Mouse (Mus musculus): ENCODE data around the gene Dcpp1.
"Not testable (repeated sequence)": the region's sequence is repeated elsewhere in the genome, so short reads cannot be mapped to it uniquely, and the experiment has no call there.

The Dcpp1 gene

GRCm38 (mm10) chr17:23880576-23880975 lies at the start of gene Dcpp1, which contains the start of gene Dcpp2:
TSS of gene Dcpp1 (plus strand) at chr17:23880876.
TSS of gene Dcpp2 (plus strand) at chr17:23880880.
- DNase-seq (ENCODE audit: low spot score): not testable (repeated sequence)

- no peak for DNase-seq (ENCODE audit: low spot score)
Measured at GRCm38 (mm10) chr17:23831201-23831600, 49.5 kb upstream of the Dcpp1 start.

GRCm38 (mm10) chr17:23836006-23836575 lies 44.6 kb upstream of the Dcpp1 start, which contains the start of gene Prss33:
TSS of gene Prss33 (minus strand) at chr17:23836056.
- DNase-seq (ENCODE audit: low spot score): no peak

- DNase-seq (ENCODE audit: low spot score): no peak
Measured at GRCm38 (mm10) chr17:23841145-23841544, 39.5 kb upstream of the Dcpp1 start.

- DNase-seq (ENCODE audit: low spot score): no peak
Measured at GRCm38 (mm10) chr17:23843141-23843811, 37.4 kb upstream of the Dcpp1 start.

- no peak for DNase-seq (ENCODE audit: low spot score)
Measured at GRCm38 (mm10) chr17:23843812-23844273, 36.8 kb upstream of the Dcpp1 start, which contains the start of the genes Prss32 and Prss41. TSS of gene Prss32 (plus strand) at chr17:23843855. TSS of gene Prss41 (minus strand) at chr17:23844172.

GRCm38 (mm10) chr17:23850028-23850427 lies 30.6 kb upstream of the Dcpp1 start:
- DNase-seq (ENCODE audit: low spot score): no peak

GRCm38 (mm10) chr17:23850853-23851749 lies 29.6 kb upstream of the Dcpp1 start:
- DNase-seq (ENCODE audit: low spot score): no peak

- no peak for DNase-seq (ENCODE audit: low spot score)
Measured at GRCm38 (mm10) chr17:23853292-23853691, 27.4 kb upstream of the Dcpp1 start.

GRCm38 (mm10) chr17:23854229-23854765 lies 26.4 kb upstream of the Dcpp1 start:
- DNase-seq (ENCODE audit: low spot score): no peak

- DNase-seq (ENCODE audit: low spot score): no peak
Measured at GRCm38 (mm10) chr17:23857193-23857592, 23.5 kb upstream of the Dcpp1 start.

- DNase-seq (ENCODE audit: low spot score): no peak
Measured at GRCm38 (mm10) chr17:23857913-23858312, 22.8 kb upstream of the Dcpp1 start.

GRCm38 (mm10) chr17:23862926-23863325 lies 17.8 kb upstream of the Dcpp1 start:
- no peak for DNase-seq (ENCODE audit: low spot score)

- no peak for DNase-seq (ENCODE audit: low spot score)
Measured at GRCm38 (mm10) chr17:23867756-23868155, 12.9 kb upstream of the Dcpp1 start, which contains the start of gene Prss21. TSS of gene Prss21 (plus strand) at chr17:23868056.

GRCm38 (mm10) chr17:23868513-23868912 lies 12.2 kb upstream of the Dcpp1 start:
- DNase-seq (ENCODE audit: low spot score): no peak

GRCm38 (mm10) chr17:23873884-23874856 lies 6.5 kb upstream of the Dcpp1 start:
- no peak for DNase-seq (ENCODE audit: low spot score)

- DNase-seq (ENCODE audit: low spot score): no peak
Measured at GRCm38 (mm10) chr17:23876741-23877140, 3.9 kb upstream of the Dcpp1 start.

- no peak for DNase-seq (ENCODE audit: low spot score)
Measured at GRCm38 (mm10) chr17:23877166-23877565, 3.5 kb upstream of the Dcpp1 start.

GRCm38 (mm10) chr17:23917158-23917557 lies 36.5 kb downstream of the Dcpp1 start, which contains the start of gene Dcpp3:
TSS of gene Dcpp3 (plus strand) at chr17:23917458.
- DNase-seq (ENCODE audit: low spot score): not testable (repeated sequence)

GRCm38 (mm10) chr17:23924531-23925007 lies 43.9 kb downstream of the Dcpp1 start:
- peak; percentile 75 for DNase-seq (ENCODE audit: low spot score)

Data from ovary, postnatal 10 days (tissue).